Mouse (Mus musculus) monocyte, adult 5-6 weeks (primary cell): ENCODE results near the gene Cxcr5. TPM values are rescaled to one million over a fixed set of nuclear protein-coding genes. Genes with fewer than 3 reads are reported as not detected.

Experiments used
- ATAC-seq: fragments of 153-309, 156-312 bp; replicated peaks from 2 replicates; pipeline ENCODE4 v1.8.0; 2017; ENCODE audit warnings: mild to moderate bottlenecking; ENCODE audit not compliant: low TSS enrichment, insufficient number of reproducible peaks, severe bottlenecking, poor library complexity, low FRiP score
- total RNA-seq: library from RNA; stranded (forward); fragments of 200-1000, 200-491, 200-594 nt; gene quantifications from 3 replicates; pipeline ENCODE4 v1.2.3, GENCODE M21; 2017

The Cxcr5 gene
- total RNA-seq, 1 experiment from 2014 or later = 17.5 TPM

- ATAC-seq = no peak
These were observed 47.5 kb downstream of the Cxcr5 start for GRCm38 (mm10) chr9:44514147-44514546.

- ATAC-seq = no peak
These were observed 48.1 kb downstream of the Cxcr5 start for GRCm38 (mm10) chr9:44513610-44514009.

GRCm38 (mm10) chr9:44513121-44513520 lies 48.6 kb downstream of the Cxcr5 start:
- no peak for ATAC-seq

DNA sequence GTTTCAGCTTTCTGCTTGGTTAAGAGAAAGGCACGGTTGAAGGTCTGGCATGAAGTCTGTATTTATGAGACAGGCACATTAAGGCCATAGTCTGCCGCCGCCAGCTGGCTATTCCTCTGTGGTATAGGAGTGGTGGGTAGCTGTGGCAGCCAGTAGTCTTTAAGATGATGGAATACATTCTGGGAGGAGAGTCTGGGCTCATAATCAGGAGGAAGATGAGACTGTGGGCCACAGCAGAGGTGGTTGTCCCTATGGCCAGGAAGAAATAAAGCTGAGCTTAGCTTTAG lies 49.0 kb downstream of the Cxcr5 start:
- ATAC-seq = no peak

DNA sequence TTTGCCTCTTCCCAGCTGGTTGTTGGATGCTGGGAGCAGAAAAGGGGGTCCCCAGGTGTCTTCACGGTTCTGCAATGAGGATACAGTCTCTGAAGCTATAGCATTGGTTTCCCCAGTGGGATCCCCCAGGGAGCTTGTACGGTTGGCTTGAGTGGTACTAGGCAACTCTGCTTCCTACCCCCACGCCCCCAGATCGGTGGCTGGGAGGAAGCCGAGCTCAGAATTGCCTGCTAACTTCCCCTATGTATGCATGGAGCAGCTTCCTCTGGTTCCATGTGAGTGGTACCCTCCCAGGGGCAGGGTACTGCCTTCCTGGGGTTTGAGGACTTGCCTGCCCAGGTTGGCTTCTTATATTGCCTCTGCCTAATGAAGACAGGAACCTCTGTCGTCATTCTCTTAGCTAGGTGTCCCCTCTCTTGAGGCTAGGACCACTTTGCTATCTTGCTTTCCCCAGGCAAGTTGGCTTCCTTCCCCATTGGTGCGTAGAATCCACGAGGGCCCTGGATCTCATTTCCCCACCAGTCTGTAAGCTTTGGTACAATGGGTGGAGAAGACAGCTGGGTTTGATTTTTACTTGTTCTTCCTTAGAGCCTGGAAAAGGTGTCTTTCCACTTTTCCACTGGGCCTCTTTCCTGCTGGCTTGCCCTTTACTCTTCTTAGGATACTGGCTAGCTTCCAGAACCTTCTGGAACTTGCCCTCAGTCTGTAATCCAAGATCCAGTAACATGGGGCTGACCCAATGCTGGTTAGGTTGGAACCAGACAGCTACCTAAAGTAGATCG lies 49.6 kb downstream of the Cxcr5 start:
- ATAC-seq = no peak

GRCm38 (mm10) chr9:44510872-44511601 lies 50.6 kb downstream of the Cxcr5 start:
- no peak for ATAC-seq

DNA sequence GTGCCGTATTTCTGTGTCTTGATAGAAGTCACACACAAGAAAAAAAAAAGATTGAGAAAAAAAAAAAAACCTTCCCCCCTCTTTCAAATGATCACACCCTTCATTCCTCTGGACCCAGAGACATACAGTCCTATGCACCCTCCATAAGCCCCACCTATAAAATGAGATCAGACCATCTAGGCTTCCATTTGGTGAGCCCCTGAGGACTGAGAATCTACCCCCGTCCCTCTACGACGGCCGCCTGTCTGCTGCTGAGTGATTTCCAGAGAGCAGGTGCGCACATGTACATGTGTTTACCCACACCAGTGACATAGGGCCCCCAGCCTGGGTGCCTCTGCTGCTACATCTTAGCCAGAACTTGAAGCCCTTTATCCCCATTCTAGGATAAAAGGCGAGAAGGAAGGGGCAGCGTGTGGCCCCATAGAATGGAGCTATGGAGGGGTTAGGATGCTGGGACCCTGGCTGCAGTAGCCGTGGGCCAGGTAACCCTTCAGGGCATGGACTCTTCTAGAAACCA lies 51.3 kb downstream of the Cxcr5 start:
- no peak for ATAC-seq

- peak; percentile 29; the same call in 1 of the 2 replicates for ATAC-seq
These were observed 52.0 kb downstream of the Cxcr5 start for GRCm38 (mm10) chr9:44509487-44510354.

- ATAC-seq = no peak
These were observed 52.8 kb downstream of the Cxcr5 start for GRCm38 (mm10) chr9:44508721-44509486.

DNA sequence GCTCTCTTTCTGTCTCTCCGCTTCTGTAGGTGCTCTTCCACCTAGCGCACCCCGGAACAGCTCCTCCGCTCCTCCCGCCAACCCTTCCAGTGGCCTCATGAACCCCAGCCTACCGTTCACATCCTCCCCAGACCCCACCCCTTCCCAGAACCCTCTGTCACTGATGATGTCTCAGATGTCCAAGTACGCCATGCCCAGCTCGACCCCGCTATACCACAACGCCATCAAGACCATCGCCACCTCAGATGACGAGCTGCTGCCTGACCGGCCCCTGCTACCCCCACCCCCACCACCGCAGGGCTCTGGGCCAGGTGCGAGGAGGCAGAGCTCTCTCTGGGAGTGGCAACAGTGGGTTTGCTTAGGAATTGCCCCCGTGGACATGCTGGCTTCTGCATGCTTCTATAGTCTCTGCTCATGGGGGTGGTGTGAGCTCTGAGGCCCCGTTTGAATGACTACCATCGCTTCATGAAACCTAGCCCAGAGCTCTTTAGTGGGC lies 53.5 kb downstream of the Cxcr5 start:
- no peak for ATAC-seq

GRCm38 (mm10) chr9:44507345-44507744 lies 54.3 kb downstream of the Cxcr5 start:
- ATAC-seq = no peak

- ATAC-seq = no peak
These were observed 55.1 kb downstream of the Cxcr5 start for GRCm38 (mm10) chr9:44506566-44506965.

DNA sequence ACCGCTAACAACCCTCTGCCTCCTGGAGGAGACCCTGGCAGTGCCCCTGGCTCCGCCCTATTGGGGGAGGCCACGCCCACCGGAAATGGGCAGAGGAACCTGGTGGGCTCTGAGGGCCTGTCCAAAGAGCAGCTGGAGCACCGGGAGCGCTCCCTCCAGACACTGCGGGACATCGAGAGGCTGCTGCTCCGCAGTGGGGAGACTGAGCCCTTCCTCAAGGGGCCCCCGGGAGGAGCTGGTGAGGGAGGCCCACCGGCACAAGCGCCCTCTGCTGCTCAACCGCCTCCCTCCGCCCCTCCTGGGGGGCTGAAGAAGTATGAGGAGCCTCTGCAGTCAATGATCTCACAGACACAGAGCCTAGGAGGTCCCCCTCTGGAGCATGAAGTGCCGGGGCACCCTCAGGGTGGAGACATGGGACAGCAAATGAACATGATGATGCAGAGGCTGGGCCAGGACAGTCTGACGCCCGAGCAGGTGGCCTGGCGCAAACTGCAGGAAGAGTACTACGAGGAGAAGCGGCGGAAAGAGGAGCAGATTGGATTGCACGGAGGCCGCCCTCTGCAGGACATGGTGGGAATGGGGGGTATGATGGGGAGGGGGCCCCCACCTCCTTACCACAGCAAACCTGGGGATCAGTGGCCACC lies 55.7 kb downstream of the Cxcr5 start:
- ATAC-seq = no peak

GRCm38 (mm10) chr9:44504893-44505823 lies 56.5 kb downstream of the Cxcr5 start:
- ATAC-seq = no peak

- ATAC-seq = peak; percentile 68
These were observed 59.7 kb downstream of the Cxcr5 start for GRCm38 (mm10) chr9:44502006-44502405.

DNA sequence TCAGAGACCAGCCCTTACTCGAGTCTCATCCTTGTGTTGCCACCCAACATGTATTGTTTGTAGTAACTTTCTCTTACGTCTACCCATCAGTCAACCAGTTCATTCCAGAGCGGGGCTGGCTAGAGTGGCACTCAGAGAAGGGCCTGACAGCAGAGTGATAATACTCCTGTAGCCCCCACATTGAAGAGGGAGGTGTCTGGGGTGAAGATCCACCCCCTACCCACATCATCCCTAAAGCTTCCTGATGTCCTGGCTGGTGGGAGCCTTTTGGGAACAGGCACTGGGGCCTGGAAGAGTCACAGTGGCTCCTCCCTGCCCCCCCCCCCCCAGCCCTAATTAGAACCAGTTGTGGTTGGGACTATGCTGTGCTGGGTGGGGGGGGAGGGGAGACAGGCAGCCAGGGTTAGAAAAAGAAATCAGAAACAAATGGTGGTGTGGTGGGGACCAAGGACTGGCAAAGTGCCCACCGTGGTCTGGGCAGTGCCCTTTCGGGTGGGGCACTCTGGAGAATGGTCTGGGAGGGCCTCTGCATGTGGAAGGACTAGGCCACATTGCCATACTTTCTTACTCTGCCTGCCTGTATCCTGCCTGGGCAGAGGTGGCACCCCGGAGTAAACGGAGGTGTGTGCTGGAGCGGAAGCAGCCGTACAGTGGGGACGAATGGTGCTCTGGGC lies 60.3 kb downstream of the Cxcr5 start:
- no peak for ATAC-seq
